Mouse (Mus musculus) ES-E14 (cell line): ENCODE measurements around the gene Prss36. TPM values are rescaled to one million over a fixed set of nuclear protein-coding genes. Genes with fewer than 3 reads are reported as not detected.

Experiments
- DNase-seq: peaks from one replicate; pipeline ENCODE4 v3.0.0-alpha.2; 2013; ENCODE audit warnings: low read depth, low spot score
- H3K27ac ChIP-seq: 2 replicates; pipeline ENCODE4 v1.5.1; 2012; ENCODE audit warnings: low read depth, mild to moderate bottlenecking, low read length, moderate library complexity, mixed read lengths; ENCODE audit not compliant: poor library complexity, insufficient read depth, severe bottlenecking
- H3K36me3 ChIP-seq: 2 replicates; pipeline ENCODE4 v1.6.1; 2012; ENCODE audit warnings: mild to moderate bottlenecking, low read length, moderate library complexity, mixed read lengths; ENCODE audit not compliant: control insufficient read depth, poor library complexity, insufficient read depth, severe bottlenecking
- H3K4me1 ChIP-seq, 2 experiments: fragments of 150-350 bp in 1 of 2; sonication (generic) in 1 of 2; 2 replicates each; pipeline ENCODE4 v1.6.1; 2012; ENCODE audit warnings: low read length in 2 of 2, mild to moderate bottlenecking in 1 of 2, mixed read lengths in 1 of 2; ENCODE audit not compliant: control insufficient read depth in 2 of 2, insufficient read depth in 2 of 2, poor library complexity in 1 of 2
- H3K4me3 ChIP-seq, 2 experiments: fragments of 150-350 bp in 1 of 2; sonication (generic) in 1 of 2; 2 replicates each; pipeline ENCODE4 v1.5.1; 2012; ENCODE audit warnings: low read length in 2 of 2, low read depth in 1 of 2, mild to moderate bottlenecking in 1 of 2, mixed read lengths in 1 of 2; ENCODE audit not compliant: insufficient read depth in 1 of 2, poor library complexity in 1 of 2, severe bottlenecking in 1 of 2
- H3K9ac ChIP-seq: 2 replicates; pipeline ENCODE4 v1.6.1; 2012; ENCODE audit warnings: low read depth, mild to moderate bottlenecking, low read length, mixed read lengths; ENCODE audit not compliant: poor library complexity, insufficient read depth, severe bottlenecking
- H3K9me3 ChIP-seq: fragments of 150-350 bp; sonication (generic); 2 replicates; pipeline ENCODE4 v1.6.1; 2012; ENCODE audit warnings: low read depth, mild to moderate bottlenecking, low read length; ENCODE audit not compliant: control insufficient read depth, insufficient read depth
- CHD2 ChIP-seq: IDR thresholded peaks from 2 replicates; pipeline ENCODE4 v1.6.1; 2014; ENCODE audit warnings: mild to moderate bottlenecking, low read depth, low read length, inconsistent platforms
- HCFC1 ChIP-seq: IDR thresholded peaks from 2 replicates; pipeline ENCODE4 v1.6.1; 2012; ENCODE audit warnings: low read length, inconsistent platforms, borderline replicate concordance; ENCODE audit not compliant: insufficient read depth
- MAFK ChIP-seq: IDR thresholded peaks from 2 replicates; pipeline ENCODE4 v1.6.1; 2014; ENCODE audit warnings: mild to moderate bottlenecking, low read depth, low read length, inconsistent platforms; ENCODE audit not compliant: insufficient read depth
- ZC3H11A ChIP-seq: IDR thresholded peaks from 2 replicates; pipeline ENCODE4 v1.6.1; 2012; ENCODE audit warnings: low read depth, mild to moderate bottlenecking, inconsistent platforms, low read length, borderline replicate concordance
- ZNF384 ChIP-seq: IDR thresholded peaks from 2 replicates; pipeline ENCODE4 v1.6.1; 2012; ENCODE audit warnings: low read depth, low read length, inconsistent platforms
- in situ Hi-C, 2 experiments: fragments of 600-800 bp; cut with MboI; formaldehyde crosslinking; loops; one replicate each; pipeline ENCODE4 v1.15.1; 2025; ENCODE audit warnings: low sequenced_read_pairs in 2 of 2, inconsistent platforms in 1 of 2; ENCODE audit not compliant: unreplicated experiment in 2 of 2
- total RNA-seq: library from RNA; depleted of rRNA; stranded (reverse); fragments of 300-350 nt; gene quantifications from 2 replicates; pipeline ENCODE4 v1.2.3, GENCODE M21; 2012

Gene Prss36
- total RNA-seq, 1 experiment = 15.3 TPM

DNA sequence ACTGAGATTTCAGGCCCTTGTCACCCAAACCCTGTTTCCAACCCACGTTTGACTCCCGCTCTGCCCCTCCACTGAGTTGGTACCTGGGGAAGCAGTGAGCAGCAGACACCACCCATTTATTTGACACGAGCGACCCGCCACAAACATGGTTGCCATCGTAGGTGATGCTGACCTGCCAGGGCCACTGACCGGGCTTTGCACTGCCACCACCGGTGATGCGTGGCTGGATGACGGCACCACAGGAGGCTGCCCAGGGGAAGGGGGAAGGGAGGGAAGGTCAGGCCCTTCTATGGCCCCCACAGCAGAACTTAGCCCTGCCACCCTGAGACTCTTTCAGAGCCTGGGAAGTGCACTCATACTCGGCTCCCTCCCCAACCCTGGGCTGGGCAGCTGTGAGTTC lies 18.8 kb downstream of the Prss36 start:
- peaks cover 42% of the 10 kb centered on the region; the same call in 1 of the 2 replicates for H3K36me3 ChIP-seq
- in situ Hi-C loops = no loop called here

DNA sequence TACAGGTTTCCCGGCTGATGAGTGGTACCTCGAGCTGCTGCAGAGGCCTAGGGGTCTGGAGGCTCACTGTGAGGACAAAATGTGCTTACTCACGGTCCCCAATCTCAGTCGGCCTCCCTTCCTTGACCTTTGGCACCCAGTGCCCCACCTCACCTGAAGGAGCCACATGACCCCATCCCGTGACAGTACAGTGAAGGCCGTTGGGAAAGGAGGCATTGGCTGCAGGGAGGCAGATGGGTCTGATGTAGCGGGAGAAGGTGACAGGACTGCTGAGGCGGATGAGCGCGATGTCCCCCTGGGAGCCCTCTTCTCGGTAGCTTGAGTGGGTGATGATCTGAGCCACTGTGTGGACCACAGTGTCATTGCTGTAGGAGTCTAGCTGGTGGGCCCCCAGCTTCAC lies 19.7 kb downstream of the Prss36 start:
- in situ Hi-C loops = no loop called here
- H3K9ac ChIP-seq = no peak overlapping the region
- TF ChIP-seq HCFC1 (no peak), MAFK (no peak)
- H3K27ac ChIP-seq = no peak overlapping the region
- no peak overlapping the region for H3K4me3 ChIP-seq
- peaks cover 5 to 34% of the 10 kb centered on the region in 2 experiments; a peak in 3 of 4 replicates for H3K4me1 ChIP-seq
- H3K36me3 ChIP-seq = peaks cover 50% of the 10 kb centered on the region
- H3K9me3 ChIP-seq = peaks cover 5% of the 10 kb centered on the region
- no peak for DNase-seq

More for the DNA sequence above, 18.8 kb downstream of the Prss36 start:
- TF ChIP-seq MAFK (no peak), ZNF384 (no peak)
- no peak overlapping the region for H3K27ac ChIP-seq
- peaks cover 7 to 38% of the 10 kb centered on the region in 2 experiments; a peak in 3 of 4 replicates for H3K4me1 ChIP-seq
- H3K4me3 ChIP-seq = no peak overlapping the region
- H3K9ac ChIP-seq = no peak overlapping the region
- DNase-seq = no peak
- H3K9me3 ChIP-seq = peaks cover 5% of the 10 kb centered on the region

DNA sequence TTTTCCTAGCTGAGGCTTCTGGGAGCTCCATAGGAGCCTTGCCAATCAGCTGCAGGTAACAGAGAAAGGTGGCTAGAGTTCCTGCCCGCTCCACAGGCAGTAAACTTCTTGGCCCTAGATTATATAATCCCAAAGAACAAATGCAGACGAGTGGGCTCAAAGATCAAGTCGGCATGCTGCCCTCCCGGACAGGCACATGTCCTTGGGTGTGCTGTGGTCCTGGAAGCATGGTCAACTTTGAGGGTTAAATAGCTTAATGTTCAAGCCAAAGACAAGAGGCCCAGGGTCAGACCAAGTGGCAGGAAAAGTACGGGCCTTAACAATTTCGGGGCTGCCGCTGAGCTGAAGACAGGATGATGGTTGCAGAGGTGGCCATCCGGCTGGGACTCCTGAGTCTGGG lies 20.5 kb downstream of the Prss36 start:
- peaks cover 2 to 31% of the 10 kb centered on the region in 2 experiments; a peak in 3 of 4 replicates for H3K4me1 ChIP-seq
- H3K9me3 ChIP-seq = peaks cover 5% of the 10 kb centered on the region
- H3K36me3 ChIP-seq = peaks cover 54% of the 10 kb centered on the region
- H3K27ac ChIP-seq = no peak overlapping the region
- in situ Hi-C loops = no loop called here
- H3K4me3 ChIP-seq = no peak overlapping the region
- H3K9ac ChIP-seq = no peak overlapping the region
- no peak for TF ChIP-seq ZC3H11A
- no peak for TF ChIP-seq MAFK
- no peak for TF ChIP-seq HCFC1
- TF ChIP-seq CHD2 = no peak
- no peak for TF ChIP-seq ZNF384
- DNase-seq = no peak

DNA sequence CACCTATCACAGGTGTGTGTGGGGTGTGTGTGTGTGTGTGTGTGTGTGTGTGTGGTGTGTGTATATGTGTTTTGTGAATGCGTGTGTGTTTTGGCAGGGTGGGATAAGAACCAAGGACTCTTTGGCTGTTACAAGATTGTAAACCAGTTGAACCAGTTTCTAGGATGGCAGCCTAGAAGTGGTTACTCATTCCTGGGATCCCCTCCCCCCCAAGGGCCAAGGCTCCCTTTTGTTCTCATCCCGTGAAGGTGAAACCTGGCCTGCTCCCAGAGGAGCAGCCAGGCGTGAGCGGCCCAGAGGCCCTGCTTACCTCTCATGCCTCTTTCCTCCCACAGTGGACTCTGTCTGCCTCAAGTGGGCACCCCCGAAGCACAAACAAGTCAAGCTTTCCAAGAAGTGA lies 21.3 kb downstream of the Prss36 start:
- no peak for TF ChIP-seq MAFK
- 0 out of 2 replicates have a peak, but pooled peaks have one; percentile 27 for TF ChIP-seq CHD2
- no peak overlapping the region for H3K4me3 ChIP-seq
- in situ Hi-C loops = no loop called here
- H3K4me1 ChIP-seq = peaks cover 0 to 25% of the 10 kb centered on the region in 2 experiments; a peak in 3 of 4 replicates
- H3K27ac ChIP-seq = peak overlapping the region; percentile 54; the same call in 1 of the 2 replicates
- DNase-seq = no peak
- peaks cover 5% of the 10 kb centered on the region for H3K9me3 ChIP-seq
- H3K9ac ChIP-seq = no peak overlapping the region; the same call in 1 of the 2 replicates
- peaks cover 59% of the 10 kb centered on the region for H3K36me3 ChIP-seq

- DNase-seq = no peak
- Histone ChIP-seq H3K4me1 (peaks cover 0 to 22% of the 10 kb centered on the region in 2 experiments; a peak in 2 of 4 replicates), H3K9me3 (peaks cover 5% of the 10 kb centered on the region), H3K9ac (no peak overlapping the region), H3K36me3 (peaks cover 63% of the 10 kb centered on the region), H3K27ac (no peak overlapping the region), H3K4me3 (no peak overlapping the region)
- TF ChIP-seq HCFC1 = no peak
- no peak for TF ChIP-seq ZNF384
- no peak for TF ChIP-seq MAFK
- no peak for TF ChIP-seq CHD2
- no peak for TF ChIP-seq ZC3H11A
- in situ Hi-C loops = no loop called here
These were observed 22.8 kb downstream of the Prss36 start for GRCm38 (mm10) chr7:127923714-127924113.
